Mouse (Mus musculus): Measurements from ENCODE around the gene Zfp2.
A peak's percentile ranks its signal among the peaks of the same experiment; 100 is the strongest.

Zfp2 gene

GRCm38 (mm10) chr11:50915671-50916320 is at the start of gene Zfp2:
Gene Zfp2, minus strand, starts transcription at chr11:50916165.
- peak; percentile 76 for DNase-seq (ENCODE audit: low spot score)

DNA sequence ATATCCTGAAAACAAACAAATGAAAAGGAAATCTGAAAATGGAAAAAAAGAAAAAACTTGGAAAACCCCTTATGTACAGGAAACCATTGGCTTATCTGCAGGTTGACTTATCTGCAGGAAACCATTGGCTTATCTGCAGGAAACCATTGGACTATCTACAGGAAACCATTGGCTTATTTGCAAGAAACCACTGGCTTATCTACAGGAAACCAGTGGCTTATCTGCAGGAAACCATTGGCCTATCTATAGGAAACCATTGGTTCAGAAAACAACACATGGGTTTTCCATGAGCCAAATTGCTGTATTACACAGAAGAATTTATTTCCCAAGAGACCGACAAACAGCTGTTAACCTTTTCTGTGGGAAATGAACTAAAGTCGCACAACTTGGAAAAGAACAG is 48.9 kb upstream of the Zfp2 start:
- no peak for DNase-seq (ENCODE audit: low spot score)

- no peak for DNase-seq (ENCODE audit: low spot score)
Observed at GRCm38 (mm10) chr11:50953665-50954064, 37.7 kb upstream of the Zfp2 start, which contains the start of gene Prop1. Gene Prop1, minus strand, starts transcription at chr11:50953765.

DNA sequence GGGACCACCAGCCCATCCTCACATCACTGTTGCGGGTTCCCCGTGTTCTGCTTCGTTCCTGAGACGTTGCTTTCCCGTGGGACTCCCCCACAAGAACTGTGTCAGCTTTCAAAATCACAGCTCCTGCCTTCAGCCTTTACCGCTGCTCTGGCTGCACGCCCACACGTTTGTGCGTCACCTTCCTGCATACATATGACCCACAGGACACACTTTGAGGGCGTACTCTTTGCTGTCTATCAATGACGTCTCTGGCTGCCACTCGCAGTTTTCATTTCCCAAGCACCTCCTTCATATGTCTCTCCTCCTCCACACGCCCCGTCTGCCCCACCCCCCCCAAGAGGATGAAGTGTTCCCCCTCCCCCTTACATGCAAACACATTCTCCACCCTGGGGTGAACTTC is 36.3 kb upstream of the Zfp2 start:
- DNase-seq (ENCODE audit: low spot score): no peak

DNA sequence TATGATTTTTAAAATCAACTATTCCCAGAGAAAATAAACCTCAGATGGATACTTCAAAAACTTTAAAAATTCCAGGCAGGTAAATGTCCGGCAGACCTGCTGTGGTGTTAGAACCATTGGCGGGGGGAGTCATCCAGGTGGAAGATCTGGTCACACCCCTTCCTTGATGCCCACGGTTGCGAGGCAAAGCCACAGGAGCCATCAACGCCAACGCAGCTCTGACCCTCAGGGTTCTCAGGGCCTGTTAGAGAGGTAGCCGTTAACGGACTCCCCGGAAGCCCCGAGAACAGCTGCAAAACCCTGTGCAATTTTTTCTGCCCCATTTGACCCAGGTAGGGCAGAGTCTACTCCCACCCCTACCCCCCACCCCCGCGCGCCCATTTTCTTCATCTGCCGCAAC is 27.5 kb upstream of the Zfp2 start, which contains the start of gene 4933414I15Rik:
4933414I15Rik (minus strand) TSS at position 260 of the 400 bp plus-strand sequence.
- no peak for DNase-seq (ENCODE audit: low spot score)

GRCm38 (mm10) chr11:50942386-50942785 is 26.4 kb upstream of the Zfp2 start:
- no peak for DNase-seq (ENCODE audit: low spot score)

GRCm38 (mm10) chr11:50939621-50940366 is 23.8 kb upstream of the Zfp2 start:
- DNase-seq (ENCODE audit: low spot score): no peak

DNA sequence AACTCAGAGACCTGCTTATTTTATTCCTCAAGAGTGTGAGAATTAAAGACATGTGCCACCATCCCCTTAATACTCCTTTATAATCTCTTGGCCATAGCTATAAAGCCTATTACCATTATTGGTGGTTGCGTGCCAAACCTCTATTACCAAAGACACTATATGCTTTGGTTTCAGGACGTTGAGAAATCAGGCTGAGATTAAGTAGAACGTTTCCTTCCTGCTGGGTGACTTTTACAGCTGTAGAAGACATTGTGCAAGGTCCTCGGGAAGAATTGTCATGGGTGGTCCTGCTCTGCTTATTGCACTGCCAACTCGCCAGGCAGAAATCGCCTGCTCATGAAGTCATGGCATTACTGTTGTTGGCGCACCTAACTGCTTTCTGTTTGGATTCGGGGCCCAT is 22.5 kb upstream of the Zfp2 start:
- DNase-seq (ENCODE audit: low spot score): no peak

- no peak for DNase-seq (ENCODE audit: low spot score)
Observed at GRCm38 (mm10) chr11:50932040-50932439, 16.1 kb upstream of the Zfp2 start.

DNA sequence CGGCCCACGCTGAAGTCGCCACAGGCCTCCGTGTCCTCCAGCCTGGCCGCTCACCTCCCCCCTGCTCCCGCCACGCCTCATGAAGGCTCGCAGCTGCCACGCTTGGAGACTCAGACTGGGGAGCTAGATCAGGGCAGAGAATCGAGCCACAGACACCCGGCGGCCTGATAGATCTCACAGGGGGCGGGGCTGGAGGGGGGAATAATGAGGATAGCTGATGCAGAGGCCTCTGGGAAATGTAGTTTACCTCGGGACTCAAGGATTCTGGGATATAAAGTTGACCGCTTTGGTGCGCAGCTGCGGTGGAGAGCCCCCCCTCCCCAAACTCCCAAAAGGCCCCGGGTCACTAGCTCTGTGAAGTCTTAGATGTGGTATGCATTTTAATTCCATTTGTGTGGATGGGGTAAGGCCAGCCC is 15.5 kb upstream of the Zfp2 start, which contains the start of gene Zfp354b:
Zfp354b (minus strand) TSS at position 183 of the 416 bp plus-strand sequence.
- DNase-seq (ENCODE audit: low spot score): peak; percentile 33

GRCm38 (mm10) chr11:50931021-50931420 is 15.1 kb upstream of the Zfp2 start:
- DNase-seq (ENCODE audit: low spot score): no peak

DNA sequence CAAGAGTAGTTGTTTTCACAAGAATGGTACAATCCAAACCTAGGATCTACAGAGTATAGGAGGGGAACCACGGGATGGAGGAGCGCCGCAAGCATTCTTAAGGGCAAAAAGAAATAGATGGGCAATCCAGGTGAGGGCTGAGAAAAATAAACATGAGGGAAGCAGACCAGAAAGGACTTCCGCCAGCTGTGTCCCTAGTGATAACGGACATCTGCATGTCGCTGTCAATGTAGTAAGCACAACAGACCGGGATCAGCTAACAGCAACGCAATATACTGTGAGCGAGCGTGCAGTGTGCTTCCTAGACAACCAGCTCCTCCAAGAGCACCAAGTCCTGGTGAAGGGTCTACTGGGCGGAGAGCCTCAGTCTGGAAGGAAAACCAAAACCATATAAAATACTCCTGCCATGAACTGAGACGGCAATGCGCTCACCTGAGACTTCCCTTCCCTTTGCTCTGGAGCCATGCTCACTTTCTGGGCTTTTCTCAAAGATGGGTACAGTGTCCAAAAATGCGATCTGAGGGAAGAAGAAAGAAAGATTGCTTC is 14.6 kb upstream of the Zfp2 start:
- no peak for DNase-seq (ENCODE audit: low spot score)

GRCm38 (mm10) chr11:50914461-50914860 is 1.5 kb downstream of the Zfp2 start:
- DNase-seq (ENCODE audit: low spot score): no peak

DNA sequence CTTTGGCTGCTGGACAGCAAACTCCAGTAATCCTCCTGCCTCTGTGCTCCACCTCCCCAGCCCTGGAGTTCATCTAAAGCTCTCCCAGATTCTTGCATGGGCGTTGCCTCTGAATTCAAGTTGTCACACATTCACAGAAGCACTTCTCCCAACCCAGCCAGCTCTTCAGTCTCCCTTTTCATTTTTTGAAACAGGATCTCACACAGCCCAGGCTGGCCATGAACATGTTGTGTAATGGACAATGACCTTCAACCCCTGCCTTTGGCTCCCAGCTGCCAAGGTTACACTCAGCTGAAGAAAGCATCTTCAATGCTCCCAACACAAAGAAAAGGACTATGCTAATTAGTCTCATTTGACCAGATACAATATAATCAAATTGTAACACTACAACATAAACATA is 2.7 kb downstream of the Zfp2 start:
- no peak for DNase-seq (ENCODE audit: low spot score)

DNA sequence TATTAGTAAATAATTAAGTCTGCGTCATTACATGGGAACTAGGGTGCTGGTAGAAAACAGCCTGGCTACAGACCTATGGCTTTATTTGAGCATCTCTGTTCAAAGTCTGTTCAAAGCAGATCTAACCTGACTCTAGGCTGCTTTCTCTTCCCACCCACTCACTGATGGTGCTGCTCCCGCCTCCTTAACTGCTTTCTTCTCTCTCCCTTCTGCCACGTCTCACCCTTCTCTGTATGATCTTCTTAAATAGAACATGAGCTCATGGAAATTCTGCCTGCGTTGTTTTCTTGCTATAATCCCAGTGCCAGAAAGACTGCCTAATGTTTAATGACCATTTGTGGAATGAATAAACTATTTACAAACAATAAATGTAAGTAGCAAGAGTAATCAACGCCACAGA is 7.8 kb downstream of the Zfp2 start:
- no peak for DNase-seq (ENCODE audit: low spot score)

- no peak for DNase-seq (ENCODE audit: low spot score)
Observed at GRCm38 (mm10) chr11:50897359-50897758, 18.6 kb downstream of the Zfp2 start.

GRCm38 (mm10) chr11:50892441-50892840 is 23.5 kb downstream of the Zfp2 start:
- no peak for DNase-seq (ENCODE audit: low spot score)

DNA sequence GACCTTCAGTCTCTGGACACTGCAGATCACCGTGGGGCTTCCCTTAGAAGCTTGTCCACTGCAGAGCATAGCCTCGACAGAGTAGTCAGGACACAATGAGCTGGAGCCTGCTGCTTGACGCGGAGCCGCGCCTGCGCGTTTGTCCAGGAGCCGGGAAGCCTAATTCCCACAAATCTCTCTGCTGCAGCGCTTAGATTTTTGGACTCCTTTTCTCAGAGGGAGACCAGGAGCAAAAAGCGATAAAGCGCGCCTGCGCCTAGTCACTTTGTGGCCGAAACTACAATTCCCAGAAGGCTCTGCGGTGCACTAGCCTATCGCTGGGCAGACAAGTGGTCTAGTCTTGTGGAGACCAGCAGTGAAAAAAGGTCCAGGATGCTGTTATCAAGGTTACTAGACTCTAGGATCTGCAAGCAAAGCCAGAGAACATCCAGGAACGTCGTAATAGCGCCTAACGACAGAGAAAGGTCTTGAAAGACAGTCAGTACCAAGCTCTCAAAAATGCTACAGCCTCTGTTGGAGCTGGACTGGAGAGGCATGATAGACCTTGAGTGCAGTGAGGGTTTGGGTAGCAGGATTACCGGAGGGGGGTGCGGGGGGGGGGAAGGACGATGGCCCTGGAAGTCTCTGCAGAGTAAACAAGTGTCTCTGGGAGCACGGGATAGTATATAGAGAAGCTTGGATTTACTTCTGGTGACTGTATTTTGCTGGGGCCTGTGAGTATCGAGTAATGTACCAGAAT is 28.4 kb downstream of the Zfp2 start, which contains the start of gene Zfp454:
Zfp454 (minus strand) TSS at position 262 of the 739 bp plus-strand sequence.
- DNase-seq (ENCODE audit: low spot score): peak; percentile 67

DNA sequence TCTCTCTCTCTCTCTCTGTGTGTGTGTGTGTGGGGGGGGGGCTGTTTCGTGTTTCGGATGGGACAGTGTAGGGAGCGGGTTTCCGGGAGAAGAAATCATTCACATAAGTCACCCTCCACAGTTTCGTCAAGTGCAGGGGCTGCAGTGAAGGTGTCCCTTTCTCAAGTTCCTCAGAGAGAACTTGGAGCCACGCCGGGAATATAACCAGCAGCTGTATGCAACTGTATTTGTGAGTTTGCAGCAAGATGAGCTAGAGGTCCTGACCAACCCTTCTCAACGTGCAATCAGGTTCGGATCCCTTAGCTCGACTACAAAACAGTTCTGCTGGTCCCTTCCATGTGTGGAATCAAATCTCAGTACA is 29.1 kb downstream of the Zfp2 start:
- no peak for DNase-seq (ENCODE audit: low spot score)

DNA sequence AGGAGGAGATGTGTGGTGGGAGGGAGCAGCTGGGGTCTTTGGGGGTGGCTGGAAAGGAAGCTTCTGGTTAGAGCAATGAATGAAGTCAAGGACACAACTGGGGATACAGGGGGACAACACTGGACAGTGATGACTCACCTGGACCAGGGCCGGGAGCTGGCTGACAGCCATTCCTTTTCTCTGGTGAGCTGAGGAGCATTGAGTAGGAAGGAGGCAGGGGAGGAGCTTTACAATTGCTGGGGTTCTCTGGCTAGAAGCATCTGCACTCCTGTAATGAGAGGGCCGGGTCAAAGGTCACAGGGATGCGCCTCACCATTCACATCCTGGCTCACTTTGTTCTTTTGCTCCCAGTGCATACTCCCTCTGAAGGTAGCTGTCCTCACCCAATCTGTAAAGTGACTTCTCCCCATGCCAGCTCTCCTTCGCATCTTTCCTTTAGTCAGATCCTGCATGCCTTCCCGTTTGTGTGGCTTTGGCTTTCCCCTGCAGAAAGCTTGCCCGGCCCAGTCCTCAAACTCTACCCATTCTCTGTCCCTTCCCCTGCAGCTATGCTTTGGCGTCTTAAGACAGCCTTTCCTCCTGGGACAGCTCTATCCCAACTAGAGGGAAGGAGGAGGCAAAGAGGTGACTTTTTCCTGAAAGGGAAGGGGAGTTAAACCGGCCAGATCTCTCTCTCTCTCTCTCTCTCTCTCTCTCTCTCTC is 29.6 kb downstream of the Zfp2 start:
- no peak for DNase-seq (ENCODE audit: low spot score)

- DNase-seq (ENCODE audit: low spot score): no peak
Observed at GRCm38 (mm10) chr11:50883756-50884155, 32.2 kb downstream of the Zfp2 start.

- DNase-seq (ENCODE audit: low spot score): no peak
Observed at GRCm38 (mm10) chr11:50878641-50879040, 37.3 kb downstream of the Zfp2 start.
